Mouse (Mus musculus) megakaryocyte, embryonic 14.5 days (primary cell): ENCODE results near the gene Fam43a.

Source experiments
- FLI1 ChIP-seq: IDR thresholded peaks from 2 replicates; pipeline ENCODE4 v1.6.1; 2012; ENCODE audit warnings: low read length, inconsistent platforms, mixed read lengths
- GATA1 ChIP-seq: IDR thresholded peaks from 3 replicates; pipeline ENCODE4 v1.6.1; 2012; ENCODE audit warnings: mixed read lengths, low read length, inconsistent platforms, borderline replicate concordance

- TF ChIP-seq FLI1 (no peak), GATA1 (no peak)
These were observed 46.7 kb upstream of the Fam43a start for GRCm38 (mm10) chr16:30552621-30553338.
